9 mouse cellular contexts compared by ENCODE assay signal in genomic region chr7:127009307-127010085, GRCm38 (mm10). TPM values are rescaled to one million over a fixed set of nuclear protein-coding genes. Genes with fewer than 3 reads are reported as not detected.
DNase-seq lines count a peak whose midpoint lies in the region; ATAC-seq and TF ChIP-seq lines count a peak whose summit lies in the region.
"Had no signal": no experiment of that assay in that cellular context is flagged by ENCODE, and none has a peak within 500 bp of the region (broad histone marks: within the 10 kb centered on the region; RNA-seq: fewer than 3 reads in every experiment).

No protein-coding gene starts in this region.

- no peak for TF ChIP-seq POLR2A in small intestine, adult 2 months (IDR thresholded peaks at IDR 0.05; ENCODE audit: low read depth, low read length)

- H3K27me3 ChIP-seq in forebrain, embryonic 10.5 days (ENCODE audit: poor library complexity, severe bottlenecking): no peaks in the 10 kb centered on the region
- no peaks in the 10 kb centered on the region for H3K27me3 ChIP-seq in forebrain, embryonic 11.5 days (ENCODE audit: control insufficient read depth, insufficient read depth, low read length)
- H3K27me3 ChIP-seq in midbrain, embryonic 10.5 days (ENCODE audit: low read depth, poor library complexity, severe bottlenecking): no peaks in the 10 kb centered on the region
- no peaks in the 10 kb centered on the region for H3K27me3 ChIP-seq in midbrain, embryonic 16.5 days (ENCODE audit: control insufficient read depth, insufficient read depth, low read depth, low read length)
- no peaks in the 10 kb centered on the region for H3K27me3 ChIP-seq in forebrain, postnatal 0 days (ENCODE audit: insufficient read depth, low read length)
- H3K27me3 ChIP-seq in small intestine, adult 2 months (ENCODE audit: control insufficient read depth, insufficient read depth, low read length): no peaks in the 10 kb centered on the region

- peak overlapping the region; percentile 66; the same call in 1 of the 2 replicates for H3K27ac ChIP-seq in forebrain, embryonic 10.5 days
- H3K27ac ChIP-seq in forebrain, embryonic 11.5 days (ENCODE audit: low read depth, low read length): no peak overlapping the region
- H3K27ac ChIP-seq in midbrain, embryonic 10.5 days (replicated peaks): peak overlapping the region; percentile 75
- H3K27ac ChIP-seq in midbrain, embryonic 16.5 days (ENCODE audit: low read length): no peak overlapping the region
- H3K27ac ChIP-seq in forebrain, postnatal 0 days (ENCODE audit: low read depth, low read length): 0 out of 2 replicates have a peak overlapping the region, but pooled peaks have one; percentile 69
- peak overlapping the region; percentile 97 for H3K27ac ChIP-seq in small intestine, adult 2 months (ENCODE audit: insufficient read depth, low read depth, low read length)

- peaks cover 19% of the 10 kb centered on the region for H3K4me1 ChIP-seq in forebrain, embryonic 10.5 days
- no peaks in the 10 kb centered on the region for H3K4me1 ChIP-seq in forebrain, embryonic 11.5 days (replicated peaks; ENCODE audit: control insufficient read depth, insufficient read depth, low read length)
- peaks cover 22% of the 10 kb centered on the region for H3K4me1 ChIP-seq in midbrain, embryonic 10.5 days
- peaks cover 2% of the 10 kb centered on the region; the same call in 1 of the 2 replicates for H3K4me1 ChIP-seq in midbrain, embryonic 16.5 days (ENCODE audit: control insufficient read depth, insufficient read depth, low read length)
- 0 out of 2 replicates have a peak, but pooled peaks cover 4% of the 10 kb centered on the region for H3K4me1 ChIP-seq in forebrain, postnatal 0 days (ENCODE audit: insufficient read depth)
- peaks cover 45% of the 10 kb centered on the region for H3K4me1 ChIP-seq in small intestine, adult 2 months (ENCODE audit: control insufficient read depth, insufficient read depth, insufficient read length, low read length)

- no peak overlapping the region for H3K4me2 ChIP-seq in forebrain, embryonic 11.5 days (ENCODE audit: low read depth, low read length, severe bottlenecking)
- no peak overlapping the region for H3K4me2 ChIP-seq in midbrain, embryonic 16.5 days (ENCODE audit: low read length)
- no peak overlapping the region for H3K4me2 ChIP-seq in forebrain, postnatal 0 days (ENCODE audit: low read depth)

- no peak overlapping the region; the same call in 1 of the 2 replicates for H3K4me3 ChIP-seq in forebrain, embryonic 10.5 days
- H3K4me3 ChIP-seq in forebrain, embryonic 11.5 days (ENCODE audit: low read depth, low read length): no peak overlapping the region
- H3K4me3 ChIP-seq in midbrain, embryonic 10.5 days: no peak overlapping the region
- no peak overlapping the region for H3K4me3 ChIP-seq in midbrain, embryonic 16.5 days (ENCODE audit: low read depth, low read length)
- no peak overlapping the region for H3K4me3 ChIP-seq in forebrain, postnatal 0 days (ENCODE audit: low read depth, low read length)
- peak overlapping the region; percentile 24 for H3K4me3 ChIP-seq in small intestine, adult 2 months (ENCODE audit: low read depth, low read length)

- ATAC-seq in forebrain, embryonic 11.5 days (replicated peaks; ENCODE audit: low FRiP score): no peak
- no peak for ATAC-seq in midbrain, embryonic 16.5 days
- ATAC-seq in forebrain, postnatal 0 days: no peak
- no peak for ATAC-seq in monocyte, adult 5-6 weeks (replicated peaks; ENCODE audit: insufficient number of reproducible peaks, low FRiP score, low TSS enrichment, poor library complexity, severe bottlenecking)

- H3K9ac ChIP-seq in forebrain, embryonic 11.5 days (ENCODE audit: low read length): no peak overlapping the region
- H3K9ac ChIP-seq in midbrain, embryonic 16.5 days (ENCODE audit: low read depth, low read length): no peak overlapping the region
- H3K9ac ChIP-seq in forebrain, postnatal 0 days: no peak overlapping the region

- TF ChIP-seq CTCF in forebrain, postnatal 0 days (IDR thresholded peaks at IDR 0.05; ENCODE audit: low read depth): no peak
- TF ChIP-seq CTCF in small intestine, adult 2 months (IDR thresholded peaks at IDR 0.05; ENCODE audit: extremely low read depth, insufficient read length, insufficient replicate concordance, low read depth, low read length): no peak

- H3K9me3 ChIP-seq in forebrain, embryonic 10.5 days: no peaks in the 10 kb centered on the region
- no peaks in the 10 kb centered on the region for H3K9me3 ChIP-seq in forebrain, embryonic 11.5 days (ENCODE audit: control insufficient read depth, low read length)
- no peaks in the 10 kb centered on the region for H3K9me3 ChIP-seq in midbrain, embryonic 10.5 days (replicated peaks)
- no peaks in the 10 kb centered on the region for H3K9me3 ChIP-seq in midbrain, embryonic 16.5 days (replicated peaks; ENCODE audit: control insufficient read depth, low read length, poor library complexity, severe bottlenecking)
- H3K9me3 ChIP-seq in forebrain, postnatal 0 days (ENCODE audit: low read length): no peaks in the 10 kb centered on the region

- no peak for DNase-seq in forebrain, embryonic 10.5 days (ENCODE audit: extremely low spot score, low spot score)
- no peak for DNase-seq in forebrain, embryonic 11.5 days (ENCODE audit: low spot score)
- DNase-seq in midbrain, embryonic 10.5 days (ENCODE audit: low spot score): no peak
- DNase-seq in forebrain, postnatal 0 days: no peak
- DNase-seq in layer of hippocampus, adult 9-11 months: no peak

- WGBS in forebrain, embryonic 10.5 days: 87% methylated on average over 17 of the region's 17 CpGs
- WGBS in forebrain, embryonic 11.5 days: 88% methylated on average over 17 of the region's 17 CpGs
- 86% methylated on average over 17 of the region's 17 CpGs for WGBS in midbrain, embryonic 10.5 days
- 86% methylated on average over 17 of the region's 17 CpGs for WGBS in midbrain, embryonic 16.5 days
- 77% methylated on average over 17 of the region's 17 CpGs for WGBS in forebrain, postnatal 0 days
- WGBS in small intestine, adult 2 months: 49% methylated on average over 17 of the region's 17 CpGs

- peaks cover 39% of the 10 kb centered on the region for H3K36me3 ChIP-seq in forebrain, embryonic 10.5 days (replicated peaks)
- peaks cover 2% of the 10 kb centered on the region for H3K36me3 ChIP-seq in forebrain, embryonic 11.5 days (ENCODE audit: control insufficient read depth, insufficient read depth, low read length)
- peaks cover 33% of the 10 kb centered on the region for H3K36me3 ChIP-seq in midbrain, embryonic 10.5 days
- H3K36me3 ChIP-seq in midbrain, embryonic 16.5 days (ENCODE audit: control insufficient read depth, insufficient read depth, low read length): no peaks in the 10 kb centered on the region
- peaks cover 15% of the 10 kb centered on the region; the same call in 1 of the 2 replicates for H3K36me3 ChIP-seq in forebrain, postnatal 0 days (ENCODE audit: insufficient read depth)
- H3K36me3 ChIP-seq in small intestine, adult 2 months (ENCODE audit: control insufficient read depth, insufficient read depth, low read length): peaks cover 8% of the 10 kb centered on the region

RNA-seq across cellular contexts. Expression of gene Mvp, which starts 4.9 kb away (rescaled TPM):
- polyA plus RNA-seq in forebrain, embryonic 10.5 days (2016; fragmentation: Nextera tagmentation; extraction: Ambion mirVana): 3.3 TPM in 2 replicates
- polyA plus RNA-seq in forebrain, embryonic 11.5 days (2014; fragmentation: Nextera tagmentation; extraction: Ambion mirVana): 3.9 and 4.4 TPM in 2 replicates
- polyA plus RNA-seq in midbrain, embryonic 10.5 days (2016; fragmentation: Nextera tagmentation; extraction: Ambion mirVana): 3.0 and 5.2 TPM in 2 replicates
- polyA plus RNA-seq in midbrain, embryonic 16.5 days (2015; fragmentation: Nextera tagmentation; extraction: Ambion mirVana): 2.9 and 3.2 TPM in 2 replicates
- 4.8 and 6.9 TPM in 2 replicates for total RNA-seq in forebrain, postnatal 0 days (2014; rRNA removed)
- 3.3 and 3.4 TPM in 2 replicates for polyA plus RNA-seq in forebrain, postnatal 0 days (2015; fragmentation: Nextera tagmentation; extraction: Ambion mirVana)
- polyA plus RNA-seq in small intestine, adult 2 months (2012; rRNA removed): 148 and 353 TPM in 2 replicates
- 95.0 to 131 TPM (median 111 TPM) in 3 replicates for total RNA-seq in monocyte, adult 5-6 weeks (2017)

RNA-seq across cellular contexts. Expression of gene Pagr1b, which starts 6.8 kb away (rescaled TPM):
- not detected in 2 replicates for polyA plus RNA-seq in forebrain, embryonic 10.5 days (2016; fragmentation: Nextera tagmentation; extraction: Ambion mirVana)
- not detected in 2 replicates for polyA plus RNA-seq in forebrain, embryonic 11.5 days (2014; fragmentation: Nextera tagmentation; extraction: Ambion mirVana)
- 0.19 and 0.25 TPM in 2 replicates for polyA plus RNA-seq in midbrain, embryonic 10.5 days (2016; fragmentation: Nextera tagmentation; extraction: Ambion mirVana)
- polyA plus RNA-seq in midbrain, embryonic 16.5 days (2015; fragmentation: Nextera tagmentation; extraction: Ambion mirVana): 0.50 TPM in 1 of 2 replicates, not detected in the other
- total RNA-seq in forebrain, postnatal 0 days (2014; rRNA removed): 3.8 TPM in 1 of 2 replicates, not detected in the other
- polyA plus RNA-seq in forebrain, postnatal 0 days (2015; fragmentation: Nextera tagmentation; extraction: Ambion mirVana): 1.0 TPM in 1 of 2 replicates, not detected in the other
- polyA plus RNA-seq in small intestine, adult 2 months (2012; rRNA removed): 0.76 and 2.9 TPM in 2 replicates
- total RNA-seq in monocyte, adult 5-6 weeks (2017): 2.9 to 7.8 TPM (median 5.2 TPM) in 3 replicates
- polyA plus RNA-seq: heart, embryonic 14.5 days had no signal

RNA-seq across cellular contexts. Expression of gene Pagr1a, which starts 7.7 kb away (rescaled TPM):
- 92.7 and 121 TPM in 2 replicates for polyA plus RNA-seq in forebrain, embryonic 10.5 days (2016; fragmentation: Nextera tagmentation; extraction: Ambion mirVana)
- 60.5 and 72.4 TPM in 2 replicates for polyA plus RNA-seq in forebrain, embryonic 11.5 days (2014; fragmentation: Nextera tagmentation; extraction: Ambion mirVana)
- 103 and 104 TPM in 2 replicates for polyA plus RNA-seq in midbrain, embryonic 10.5 days (2016; fragmentation: Nextera tagmentation; extraction: Ambion mirVana)
- 33.8 and 62.5 TPM in 2 replicates for polyA plus RNA-seq in midbrain, embryonic 16.5 days (2015; fragmentation: Nextera tagmentation; extraction: Ambion mirVana)
- 19.2 and 21.9 TPM in 2 replicates for total RNA-seq in forebrain, postnatal 0 days (2014; rRNA removed)
- 18.1 and 31.6 TPM in 2 replicates for polyA plus RNA-seq in forebrain, postnatal 0 days (2015; fragmentation: Nextera tagmentation; extraction: Ambion mirVana)
- polyA plus RNA-seq in small intestine, adult 2 months (2012; rRNA removed): 1.6 and 3.7 TPM in 2 replicates
- 3.8 to 52.6 TPM (median 4.4 TPM) in 3 replicates for total RNA-seq in monocyte, adult 5-6 weeks (2017)

RNA-seq across cellular contexts. Expression of gene Gm42742, which starts 11.4 kb away (rescaled TPM):
- polyA plus RNA-seq in forebrain, embryonic 10.5 days (2016; fragmentation: Nextera tagmentation; extraction: Ambion mirVana): 32.6 and 46.7 TPM in 2 replicates
- 60.9 and 64.7 TPM in 2 replicates for polyA plus RNA-seq in forebrain, embryonic 11.5 days (2014; fragmentation: Nextera tagmentation; extraction: Ambion mirVana)
- 46.2 and 55.1 TPM in 2 replicates for polyA plus RNA-seq in midbrain, embryonic 10.5 days (2016; fragmentation: Nextera tagmentation; extraction: Ambion mirVana)
- 30.9 and 61.5 TPM in 2 replicates for polyA plus RNA-seq in midbrain, embryonic 16.5 days (2015; fragmentation: Nextera tagmentation; extraction: Ambion mirVana)
- 49.1 and 53.6 TPM in 2 replicates for total RNA-seq in forebrain, postnatal 0 days (2014; rRNA removed)
- polyA plus RNA-seq in forebrain, postnatal 0 days (2015; fragmentation: Nextera tagmentation; extraction: Ambion mirVana): 36.7 and 42.2 TPM in 2 replicates
- polyA plus RNA-seq in small intestine, adult 2 months (2012; rRNA removed): 9.5 and 26.4 TPM in 2 replicates
- total RNA-seq in monocyte, adult 5-6 weeks (2017): 6.4 to 36.5 TPM (median 36.3 TPM) in 3 replicates

RNA-seq across cellular contexts. Expression of gene Prrt2, which starts 11.5 kb away (rescaled TPM):
- 3.5 and 4.0 TPM in 2 replicates for polyA plus RNA-seq in forebrain, embryonic 10.5 days (2016; fragmentation: Nextera tagmentation; extraction: Ambion mirVana)
- polyA plus RNA-seq in forebrain, embryonic 11.5 days (2014; fragmentation: Nextera tagmentation; extraction: Ambion mirVana): 9.6 and 10.3 TPM in 2 replicates
- 2.9 and 4.4 TPM in 2 replicates for polyA plus RNA-seq in midbrain, embryonic 10.5 days (2016; fragmentation: Nextera tagmentation; extraction: Ambion mirVana)
- 40.9 and 63.3 TPM in 2 replicates for polyA plus RNA-seq in midbrain, embryonic 16.5 days (2015; fragmentation: Nextera tagmentation; extraction: Ambion mirVana)
- 68.2 and 77.8 TPM in 2 replicates for total RNA-seq in forebrain, postnatal 0 days (2014; rRNA removed)
- 84.1 and 84.3 TPM in 2 replicates for polyA plus RNA-seq in forebrain, postnatal 0 days (2015; fragmentation: Nextera tagmentation; extraction: Ambion mirVana)
- 1.3 and 2.7 TPM in 2 replicates for polyA plus RNA-seq in small intestine, adult 2 months (2012; rRNA removed)
- total RNA-seq in monocyte, adult 5-6 weeks (2017): not detected in 3 replicates

Comparison
In these comparisons a context has a peak if more than half of its experiments do, and no peak if none do; other contexts are left out.
1. H3K27ac ChIP-seq: peak in forebrain, embryonic 10.5 days (single experiment), midbrain, embryonic 10.5 days (single experiment), forebrain, postnatal 0 days (single experiment) and small intestine, adult 2 months (single experiment); none in forebrain, embryonic 11.5 days (single experiment) and midbrain, embryonic 16.5 days (single experiment).
2. RNA of gene Mvp, which starts 4.9 kb away (polyA plus RNA-seq): 148 to 353 TPM in small intestine, adult 2 months; 3.9 to 4.4 TPM in forebrain, embryonic 11.5 days, 3.3 TPM in forebrain, embryonic 10.5 days, 3.3 to 3.4 TPM in forebrain, postnatal 0 days, 2.9 to 3.2 TPM in midbrain, embryonic 16.5 days and 3.0 to 5.2 TPM in midbrain, embryonic 10.5 days; every median in the first group is over 10 times any median in the second.